Mouse (Mus musculus): ENCODE results near the gene Alox12e. TPM values are rescaled to one million over a fixed set of nuclear protein-coding genes. Genes with fewer than 3 reads are reported as not detected.
A peak's percentile ranks its signal among the peaks of the same experiment; 100 is the strongest.
"Not testable (repeated sequence)": the region's sequence is repeated elsewhere in the genome, so short reads cannot be mapped to it uniquely, and the experiment has no call there.

The Alox12e gene
- not detected in 2 replicates for polyA plus RNA-seq (2015; fragmentation: Nextera tagmentation; extraction: Ambion mirVana)

GRCm38 (mm10) chr11:70322528-70322927, at the start of gene Alox12e:
TSS of gene Alox12e (minus strand) at chr11:70322628.
- no peaks in the 10 kb centered on the region for H3K9me3 ChIP-seq
- 24% methylated on average over 7 of the region's 7 CpGs for WGBS
- no peaks in the 10 kb centered on the region for H3K36me3 ChIP-seq
- H3K27me3 ChIP-seq: peaks cover 54% of the 10 kb centered on the region
- 0 out of 2 replicates have a peak within 1 kb of the TSS, but pooled peaks have one; percentile 5 for H3K9ac ChIP-seq
- no peak within 1 kb of the TSS for H3K4me3 ChIP-seq
- H3K4me1 ChIP-seq (replicated peaks): peaks cover 9% of the 10 kb centered on the region; the same call in 1 of the 2 replicates
- H3K4me2 ChIP-seq: 0 out of 2 replicates have a peak within 1 kb of the TSS, but pooled peaks have one; percentile 16
- no peak within 1 kb of the TSS for H3K27ac ChIP-seq (replicated peaks)
- no peak for ATAC-seq (ENCODE audit: low read depth)

DNA sequence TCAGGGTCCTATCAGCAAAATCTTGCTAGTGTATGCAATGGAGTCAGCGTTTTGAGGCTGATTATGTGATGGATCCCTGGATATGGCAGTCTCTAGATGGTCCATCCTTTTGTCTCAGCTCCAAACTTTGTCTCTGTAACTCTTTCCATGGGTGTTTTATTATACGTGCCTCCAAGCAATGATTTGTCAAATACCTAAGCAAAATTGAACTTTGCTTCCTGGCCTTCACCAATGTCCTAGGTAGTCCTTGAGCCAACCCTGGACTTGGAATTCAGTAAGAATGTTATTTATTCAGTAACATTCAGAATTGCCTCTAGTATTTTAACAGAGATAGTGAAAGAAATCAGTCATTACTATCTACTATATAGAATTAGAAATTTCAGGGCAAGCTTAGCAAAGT, 46.2 kb upstream of the Alox12e start:
- not testable (repeated sequence) for ATAC-seq (ENCODE audit: low read depth); H3K27ac ChIP-seq (replicated peaks); H3K9me3 ChIP-seq; H3K4me1 ChIP-seq (replicated peaks); H3K36me3 ChIP-seq; H3K9ac ChIP-seq; H3K27me3 ChIP-seq; H3K4me2 ChIP-seq; H3K4me3 ChIP-seq
- 74% methylated on average over 2 of the region's 2 CpGs for WGBS

DNA sequence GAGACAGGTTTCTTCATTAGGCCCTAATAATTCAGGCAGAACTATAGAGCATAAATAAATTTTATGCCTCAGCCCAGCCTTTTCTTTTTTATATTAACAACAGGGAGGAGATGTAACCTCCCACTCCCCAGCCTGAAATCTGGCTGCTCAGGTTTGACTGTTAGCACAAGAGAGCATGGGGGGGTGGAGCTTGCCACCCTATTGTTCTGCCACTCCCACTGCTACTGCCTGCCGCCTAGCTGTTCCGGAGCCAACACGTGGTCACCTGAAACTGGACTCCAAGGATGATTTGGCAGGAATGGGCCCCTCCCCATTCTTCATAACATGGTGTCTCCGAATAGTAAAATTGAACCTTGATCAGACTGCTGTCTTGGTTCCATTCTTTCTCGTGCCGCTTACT, 45.3 kb upstream of the Alox12e start:
- H3K4me2 ChIP-seq; H3K27ac ChIP-seq (replicated peaks); ATAC-seq (ENCODE audit: low read depth); H3K4me1 ChIP-seq (replicated peaks); H3K9me3 ChIP-seq; H3K4me3 ChIP-seq; H3K36me3 ChIP-seq; H3K9ac ChIP-seq; H3K27me3 ChIP-seq: not testable (repeated sequence)
- WGBS: 86% methylated on average over 6 of the region's 6 CpGs

GRCm38 (mm10) chr11:70351868-70352267, 29.4 kb upstream of the Alox12e start, which contains the start of gene Alox15:
TSS of gene Alox15 (minus strand) at chr11:70352031.
- peak within 1 kb of the TSS; percentile 52 for H3K4me2 ChIP-seq
- H3K4me3 ChIP-seq: peak within 1 kb of the TSS; percentile 23
- no peaks in the 10 kb centered on the region for H3K9me3 ChIP-seq
- WGBS: under 1% methylated on average over 19 of the region's 19 CpGs
- no peaks in the 10 kb centered on the region for H3K36me3 ChIP-seq
- H3K27ac ChIP-seq (replicated peaks): no peak within 1 kb of the TSS
- ATAC-seq (ENCODE audit: low read depth): no peak
- peaks cover 53% of the 10 kb centered on the region for H3K27me3 ChIP-seq
- peaks cover 11% of the 10 kb centered on the region for H3K4me1 ChIP-seq (replicated peaks)
- H3K9ac ChIP-seq: no peak within 1 kb of the TSS

DNA sequence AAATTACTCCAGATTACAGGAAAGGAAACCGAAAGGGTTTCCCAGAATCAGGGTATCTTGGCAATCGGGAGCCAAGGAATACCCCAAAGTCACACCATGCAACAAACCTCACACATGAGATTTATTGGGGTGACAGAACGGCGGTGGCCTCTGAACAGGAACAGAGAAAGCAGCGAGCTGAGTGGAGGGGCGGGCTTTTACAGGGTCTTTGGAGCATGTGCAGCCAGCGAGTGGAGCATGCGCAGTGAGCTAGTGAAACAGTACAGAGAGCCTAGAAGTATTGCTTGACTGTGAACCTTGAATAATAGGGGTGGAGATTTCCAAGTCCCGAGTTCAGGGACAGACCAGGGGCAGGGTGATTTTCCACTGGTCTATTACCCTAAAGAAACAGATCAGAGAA, 26.2 kb upstream of the Alox12e start:
- Histone ChIP-seq H3K36me3 (no peaks in the 10 kb centered on the region), H3K4me1 (replicated peaks) (peaks cover 11% of the 10 kb centered on the region), H3K4me2 (no peak overlapping the region), H3K4me3 (no peak overlapping the region), H3K9me3 (no peaks in the 10 kb centered on the region), H3K27me3 (peaks cover 50% of the 10 kb centered on the region), H3K9ac (no peak overlapping the region), H3K27ac (replicated peaks) (no peak overlapping the region)
- 81% methylated on average over 9 of the region's 9 CpGs for WGBS
- no peak for ATAC-seq (ENCODE audit: low read depth)

GRCm38 (mm10) chr11:70347861-70348260, 25.4 kb upstream of the Alox12e start:
- Histone ChIP-seq H3K4me2 (no peak overlapping the region), H3K9ac (no peak overlapping the region), H3K4me1 (replicated peaks) (peaks cover 11% of the 10 kb centered on the region), H3K9me3 (no peaks in the 10 kb centered on the region), H3K27ac (replicated peaks) (no peak overlapping the region), H3K4me3 (no peak overlapping the region), H3K27me3 (peaks cover 42% of the 10 kb centered on the region), H3K36me3 (no peaks in the 10 kb centered on the region)
- ATAC-seq (ENCODE audit: low read depth): no peak
- WGBS: 83% methylated on average over 10 of the region's 10 CpGs

- Histone ChIP-seq H3K27ac (replicated peaks) (no peak overlapping the region), H3K4me1 (replicated peaks) (no peaks in the 10 kb centered on the region), H3K4me3 (no peak overlapping the region), H3K9ac (no peak overlapping the region), H3K4me2 (no peak overlapping the region), H3K27me3 (peaks cover 20% of the 10 kb centered on the region), H3K9me3 (no peaks in the 10 kb centered on the region), H3K36me3 (no peaks in the 10 kb centered on the region)
- ATAC-seq (ENCODE audit: low read depth): no peak
- 95% methylated on average over 8 of the region's 8 CpGs for WGBS
Measured at GRCm38 (mm10) chr11:70345546-70345945, 23.1 kb upstream of the Alox12e start.

- Histone ChIP-seq H3K9me3 (no peaks in the 10 kb centered on the region), H3K27ac (replicated peaks) (no peak overlapping the region), H3K4me2 (no peak overlapping the region), H3K4me1 (replicated peaks) (no peaks in the 10 kb centered on the region), H3K4me3 (no peak overlapping the region), H3K36me3 (no peaks in the 10 kb centered on the region), H3K9ac (no peak overlapping the region), H3K27me3 (peaks cover 15% of the 10 kb centered on the region)
- no peak for ATAC-seq (ENCODE audit: low read depth)
- WGBS: 88% methylated on average over 10 of the region's 10 CpGs
Measured at GRCm38 (mm10) chr11:70345061-70345460, 22.6 kb upstream of the Alox12e start.

DNA sequence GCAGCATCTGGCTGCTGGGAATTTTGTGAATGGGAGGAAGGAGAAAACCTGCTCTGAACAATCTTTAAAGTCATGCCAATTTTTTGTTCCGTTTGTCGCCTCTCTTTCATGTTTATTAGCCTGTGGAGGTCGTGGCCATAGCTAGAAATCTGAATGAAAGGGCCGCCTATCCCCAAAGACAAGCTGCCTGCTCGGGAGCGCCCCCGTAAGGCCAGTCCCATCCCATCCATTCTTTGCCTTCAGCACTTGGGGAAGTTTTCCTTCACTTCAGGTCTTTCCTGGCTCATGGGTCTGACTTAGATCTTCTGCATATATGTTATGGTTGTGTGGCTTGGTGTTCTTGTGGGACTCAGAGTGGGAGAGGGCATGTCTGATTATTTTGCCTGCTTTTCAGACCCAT, 17.1 kb upstream of the Alox12e start:
- no peaks in the 10 kb centered on the region for H3K4me1 ChIP-seq (replicated peaks)
- H3K9me3 ChIP-seq: no peaks in the 10 kb centered on the region
- ATAC-seq (ENCODE audit: low read depth): no peak
- H3K27me3 ChIP-seq: no peaks in the 10 kb centered on the region
- no peak overlapping the region for H3K4me3 ChIP-seq
- H3K27ac ChIP-seq (replicated peaks): no peak overlapping the region
- 30% methylated on average over 7 of the region's 7 CpGs for WGBS
- no peaks in the 10 kb centered on the region for H3K36me3 ChIP-seq
- no peak overlapping the region for H3K4me2 ChIP-seq
- no peak overlapping the region for H3K9ac ChIP-seq

DNA sequence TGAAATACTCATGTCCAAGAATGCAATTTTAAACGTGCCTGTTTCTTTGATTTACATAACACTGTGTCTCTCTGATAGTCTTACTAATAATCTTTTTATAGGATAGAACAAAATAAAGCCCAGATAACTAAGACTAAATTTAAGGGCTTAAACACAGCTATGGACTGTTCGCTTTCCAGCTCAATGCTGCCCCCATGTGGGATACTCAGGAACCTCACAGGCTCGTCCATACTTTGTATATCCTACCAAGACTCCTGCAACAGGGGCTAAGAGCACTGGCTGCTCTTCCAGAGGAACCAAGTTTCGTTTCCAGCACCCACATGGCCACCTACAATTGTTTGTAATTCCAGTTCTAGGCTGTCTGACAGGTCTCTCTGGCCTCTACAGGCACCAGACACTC, 12.0 kb upstream of the Alox12e start:
- no peak for ATAC-seq (ENCODE audit: low read depth)
- WGBS: 40% methylated on average over 4 of the region's 4 CpGs

DNA sequence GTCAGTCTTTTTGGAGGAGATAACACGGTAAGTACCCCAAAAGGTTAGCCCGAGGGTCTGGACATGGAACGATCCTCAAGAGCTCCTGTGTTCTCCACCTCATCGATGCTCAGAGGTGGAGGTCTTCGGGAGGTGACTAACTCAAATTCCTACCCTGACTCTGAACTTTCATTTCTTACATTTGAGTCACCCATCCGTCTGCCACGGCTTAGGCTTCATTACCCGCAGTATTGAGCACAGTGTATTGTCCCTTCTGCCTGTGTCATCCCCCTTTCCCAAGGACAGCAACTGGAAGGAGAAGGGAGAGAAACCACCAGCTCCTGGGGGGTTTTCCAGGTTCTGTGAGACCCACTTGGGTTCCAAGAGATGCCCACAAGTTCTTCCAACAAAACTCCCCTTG, 2.3 kb upstream of the Alox12e start:
- no peak for ATAC-seq (ENCODE audit: low read depth)
- H3K4me3 ChIP-seq: no peak overlapping the region
- no peak overlapping the region for H3K27ac ChIP-seq (replicated peaks)
- H3K36me3 ChIP-seq: no peaks in the 10 kb centered on the region
- H3K27me3 ChIP-seq: peaks cover 45% of the 10 kb centered on the region
- no peak overlapping the region for H3K4me2 ChIP-seq
- 91% methylated on average over 8 of the region's 8 CpGs for WGBS
- H3K9ac ChIP-seq: no peak overlapping the region
- H3K9me3 ChIP-seq: no peaks in the 10 kb centered on the region
- peaks cover 9% of the 10 kb centered on the region; the same call in 1 of the 2 replicates for H3K4me1 ChIP-seq (replicated peaks)

More for the DNA sequence above, 12.0 kb upstream of the Alox12e start:
- Histone ChIP-seq H3K27ac (replicated peaks) (no peak overlapping the region), H3K36me3 (no peaks in the 10 kb centered on the region), H3K4me2 (no peak overlapping the region), H3K4me1 (replicated peaks) (no peaks in the 10 kb centered on the region), H3K9ac (no peak overlapping the region), H3K27me3 (no peaks in the 10 kb centered on the region), H3K4me3 (no peak overlapping the region), H3K9me3 (no peaks in the 10 kb centered on the region)

- Histone ChIP-seq H3K27me3 (peaks cover 54% of the 10 kb centered on the region), H3K9me3 (no peaks in the 10 kb centered on the region), H3K36me3 (no peaks in the 10 kb centered on the region), H3K4me3 (no peak overlapping the region), H3K4me1 (replicated peaks) (peaks cover 9% of the 10 kb centered on the region; the same call in 1 of the 2 replicates), H3K9ac (0 out of 2 replicates have a peak overlapping the region, but pooled peaks have one; percentile 5), H3K4me2 (0 out of 2 replicates have a peak overlapping the region, but pooled peaks have one; percentile 16), H3K27ac (replicated peaks) (no peak overlapping the region)
- ATAC-seq (ENCODE audit: low read depth): no peak
- 4% methylated on average over 15 of the region's 15 CpGs for WGBS
Measured at GRCm38 (mm10) chr11:70321664-70322063, 764 bp downstream of the Alox12e start.

DNA sequence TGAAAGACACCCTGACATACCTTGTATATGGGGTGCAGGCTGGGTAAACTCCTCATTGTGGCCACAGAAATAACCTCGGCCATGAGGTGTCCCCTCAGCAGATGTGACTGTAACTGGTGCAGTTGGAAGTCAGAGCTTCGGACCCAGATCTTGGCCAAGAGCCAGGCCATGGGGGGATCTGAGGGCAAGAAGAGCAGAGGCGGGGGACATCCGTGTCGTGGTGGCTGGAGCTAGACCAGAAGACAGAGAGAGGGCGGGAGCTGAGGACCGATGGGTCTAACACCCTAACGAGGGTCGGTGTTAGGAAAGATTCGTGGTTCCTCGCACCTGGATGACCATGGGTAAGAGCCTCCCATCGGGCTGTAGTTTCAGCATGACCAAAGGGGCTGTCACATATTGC, 2.8 kb downstream of the Alox12e start:
- Histone ChIP-seq H3K4me3 (no peak overlapping the region), H3K4me2 (no peak overlapping the region), H3K27me3 (peaks cover 53% of the 10 kb centered on the region), H3K9ac (no peak overlapping the region), H3K36me3 (no peaks in the 10 kb centered on the region), H3K4me1 (replicated peaks) (peaks cover 9% of the 10 kb centered on the region; the same call in 1 of the 2 replicates), H3K9me3 (no peaks in the 10 kb centered on the region), H3K27ac (replicated peaks) (no peak overlapping the region)
- ATAC-seq (ENCODE audit: low read depth): no peak
- WGBS: 84% methylated on average over 12 of the region's 12 CpGs
